Mouse (Mus musculus): ENCODE results near the gene Ccr1l1.

Gene Ccr1l1

GRCm38 (mm10) chr9:123928759-123929246, 49.4 kb downstream of the Ccr1l1 start:
- DNase-seq (ENCODE audit: low read depth, low spot score), result no peak

- DNase-seq (ENCODE audit: low read depth, low spot score), result no peak
Measured at GRCm38 (mm10) chr9:123928118-123928758, 50.0 kb downstream of the Ccr1l1 start.

DNA sequence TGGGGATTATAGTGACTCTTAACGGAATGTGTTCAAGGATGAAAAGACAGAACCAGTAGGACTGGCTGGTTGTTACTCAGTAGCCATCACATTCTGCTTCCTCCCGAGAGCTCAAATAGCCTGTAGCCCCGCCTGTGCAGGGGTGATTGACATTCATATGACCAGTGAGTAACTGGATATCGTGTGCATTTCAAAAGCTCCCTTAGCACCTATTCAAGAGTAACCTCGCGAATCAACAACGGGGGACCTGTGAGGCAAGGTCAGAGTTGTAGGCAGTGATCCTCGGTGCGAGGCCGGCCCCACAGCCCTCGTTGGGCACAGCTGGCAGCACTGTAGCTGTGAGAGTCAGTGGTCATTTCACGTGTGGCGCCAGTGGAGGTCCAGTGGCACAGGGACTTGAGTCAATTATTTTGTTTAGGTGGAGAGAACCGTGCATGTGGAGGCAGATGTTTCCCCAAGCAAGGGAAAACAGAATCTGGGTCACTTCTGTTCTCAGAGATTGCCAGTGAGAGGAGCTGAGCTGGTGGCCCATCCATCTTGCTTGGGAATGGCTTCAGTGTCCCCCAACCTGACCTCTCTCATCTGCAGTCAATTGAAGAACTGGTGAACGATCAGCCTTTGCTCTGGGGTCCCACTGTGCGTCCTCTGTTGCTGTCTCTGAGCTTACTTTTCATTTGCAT, 50.8 kb downstream of the Ccr1l1 start:
- no peak for DNase-seq (ENCODE audit: low read depth, low spot score)

Data from forelimb bud, embryonic 11.5 days (tissue).